Mouse (Mus musculus): ENCODE data around the gene Hacd1.

Hacd1 gene

GRCm38 (mm10) chr2:14005121-14005520 lies 50.8 kb downstream of the Hacd1 start:
- DNase-seq (ENCODE audit: low spot score), result no peak

GRCm38 (mm10) chr2:13960136-13960535 lies 95.8 kb downstream of the Hacd1 start:
- DNase-seq (ENCODE audit: low spot score), result no peak

DNA sequence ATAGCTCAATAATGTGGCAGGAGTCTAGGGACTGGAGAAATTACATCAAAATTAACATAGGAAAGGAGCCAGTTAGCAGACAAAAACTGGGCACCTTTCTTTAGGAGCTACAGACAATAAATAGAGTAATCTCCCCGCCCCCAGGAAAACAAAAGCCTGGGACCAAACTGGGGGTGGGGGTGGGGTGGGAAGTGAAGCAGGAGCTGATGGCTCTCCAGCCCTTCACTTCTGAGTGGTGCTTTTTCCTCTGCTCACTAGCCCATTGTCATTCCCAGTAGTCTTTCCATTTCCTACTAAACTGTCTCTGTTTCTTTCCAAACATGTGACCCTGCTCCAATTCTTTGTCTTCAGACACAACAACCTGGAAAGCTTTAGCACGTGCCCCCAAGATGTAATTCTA lies 99.5 kb downstream of the Hacd1 start:
- no peak for DNase-seq (ENCODE audit: low spot score)

GRCm38 (mm10) chr2:13938118-13938517 lies 117.8 kb downstream of the Hacd1 start:
- no peak for DNase-seq (ENCODE audit: low spot score)

GRCm38 (mm10) chr2:13935343-13935742 lies 120.6 kb downstream of the Hacd1 start:
- no peak for DNase-seq (ENCODE audit: low spot score)

DNA sequence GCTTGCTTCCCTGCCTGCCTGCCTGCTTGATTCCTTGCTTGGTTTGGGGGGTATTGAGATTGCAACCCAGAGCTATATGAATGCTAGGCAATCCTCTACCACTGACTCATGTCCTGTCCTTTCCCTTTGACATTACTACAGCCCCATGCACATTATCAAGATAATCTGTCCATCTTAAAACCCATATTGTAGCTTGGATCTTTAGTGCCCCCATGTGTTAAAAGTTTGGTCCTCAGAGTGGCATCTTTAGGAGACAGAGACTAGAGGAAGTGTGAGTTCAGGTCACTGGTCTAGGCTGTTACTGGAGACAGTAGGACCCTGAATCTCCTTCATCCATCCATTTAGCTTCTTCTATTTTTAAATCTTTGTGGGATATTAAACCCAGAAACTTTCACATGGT lies 123.7 kb downstream of the Hacd1 start:
- DNase-seq (ENCODE audit: low spot score), result no peak

DNA sequence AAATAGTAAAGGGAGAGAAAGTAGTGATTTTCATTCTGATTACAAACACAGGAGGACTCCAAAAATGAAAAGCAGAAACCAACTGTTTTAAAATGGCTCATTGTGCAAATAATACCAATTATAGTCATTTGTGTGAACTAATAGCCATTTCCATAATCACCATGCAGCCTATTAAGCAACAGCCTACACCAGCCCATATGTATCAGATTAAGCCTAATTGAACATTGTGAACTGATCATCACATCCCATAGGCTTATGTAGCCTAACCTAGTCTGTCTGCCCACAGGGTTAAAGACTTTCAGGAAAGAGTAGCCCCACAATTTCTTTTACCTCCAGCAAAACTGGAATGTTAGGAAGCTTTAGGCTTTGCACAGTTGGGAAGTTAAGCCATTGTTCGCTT lies 125.2 kb downstream of the Hacd1 start:
- DNase-seq (ENCODE audit: low spot score), result no peak

DNA sequence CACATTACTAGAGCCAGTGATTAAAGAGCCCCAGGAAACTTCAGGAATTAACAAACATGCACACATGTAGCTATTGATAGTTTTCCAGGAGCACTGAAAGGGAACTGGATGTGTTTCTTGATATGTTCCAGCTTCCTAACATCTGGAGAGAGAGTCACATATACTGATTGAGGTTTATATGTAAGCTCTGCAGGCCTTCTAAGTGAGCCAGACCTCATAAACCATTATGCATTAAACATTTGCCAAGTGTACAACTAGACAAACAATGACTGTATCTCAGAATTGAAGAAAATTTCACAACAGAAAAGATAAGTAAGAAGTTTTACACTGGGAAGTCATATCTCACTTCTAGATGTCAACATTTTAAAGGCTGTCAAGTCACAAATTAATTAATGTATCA lies 167.4 kb downstream of the Hacd1 start:
- no peak for DNase-seq (ENCODE audit: low spot score)

- DNase-seq (ENCODE audit: low spot score), result no peak
Measured at GRCm38 (mm10) chr2:13857461-13857860, 198.5 kb downstream of the Hacd1 start.

DNA sequence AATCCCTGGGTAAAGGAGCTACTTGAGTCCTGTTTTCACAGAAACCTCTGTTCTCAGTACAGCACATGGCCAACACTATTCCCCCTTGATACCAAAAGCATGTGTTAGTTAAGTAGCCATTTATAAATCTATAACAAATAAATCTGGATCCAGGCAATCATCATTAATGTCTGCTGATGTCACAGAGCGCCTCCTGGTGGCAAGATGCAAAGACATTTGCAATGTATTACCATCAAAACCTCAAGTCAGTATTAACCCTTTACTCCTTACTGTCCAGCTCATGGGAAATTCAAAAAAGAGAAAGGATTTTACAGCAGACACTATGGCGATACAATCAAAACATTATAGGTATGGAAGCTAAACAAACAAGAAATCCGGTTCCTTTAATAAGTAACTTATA lies 200.4 kb downstream of the Hacd1 start:
- no peak for DNase-seq (ENCODE audit: low spot score)

- DNase-seq (ENCODE audit: low spot score), result no peak
Measured at GRCm38 (mm10) chr2:13836310-13836709, 219.6 kb downstream of the Hacd1 start.

DNA sequence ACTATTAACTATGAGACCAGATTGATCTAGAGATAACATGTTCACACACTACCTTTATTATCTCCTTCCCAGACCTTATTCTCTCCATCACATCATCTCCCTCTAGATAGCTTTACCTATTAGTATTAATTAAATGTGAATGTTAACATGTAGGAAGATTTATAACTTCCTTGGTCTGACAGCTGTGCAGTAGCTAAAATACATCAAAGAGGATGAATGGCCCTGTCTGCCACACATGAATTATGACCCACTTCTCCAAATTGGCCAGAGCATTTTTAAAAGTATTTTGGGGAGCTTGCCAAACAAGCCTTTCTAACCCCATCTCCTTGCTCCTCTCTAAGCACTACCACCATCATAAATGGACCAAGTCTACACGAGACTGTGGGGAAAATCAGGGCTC lies 220.9 kb downstream of the Hacd1 start:
- DNase-seq (ENCODE audit: low spot score), result no peak

DNA sequence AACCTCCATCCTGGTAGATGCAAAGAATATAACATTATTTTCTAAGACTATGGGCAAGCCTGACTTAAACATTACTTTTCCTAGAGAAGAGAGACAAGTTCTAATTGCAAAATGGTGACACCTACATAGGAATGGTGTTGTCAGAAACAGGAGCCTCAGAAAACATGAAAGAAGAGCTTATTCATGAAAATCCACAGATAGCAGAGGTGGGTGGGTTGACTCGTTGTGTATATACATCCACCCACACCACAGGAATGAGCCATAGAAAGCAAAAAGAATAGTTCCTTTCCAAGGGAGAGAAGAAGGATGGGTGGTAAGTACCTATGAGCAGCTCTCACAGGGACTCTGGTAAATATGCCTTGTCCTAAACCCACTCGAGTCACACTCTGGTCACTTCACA lies 239.3 kb downstream of the Hacd1 start:
- DNase-seq (ENCODE audit: low spot score), result no peak

GRCm38 (mm10) chr2:13808593-13808992 lies 247.3 kb downstream of the Hacd1 start:
- no peak for DNase-seq (ENCODE audit: low spot score)

DNA sequence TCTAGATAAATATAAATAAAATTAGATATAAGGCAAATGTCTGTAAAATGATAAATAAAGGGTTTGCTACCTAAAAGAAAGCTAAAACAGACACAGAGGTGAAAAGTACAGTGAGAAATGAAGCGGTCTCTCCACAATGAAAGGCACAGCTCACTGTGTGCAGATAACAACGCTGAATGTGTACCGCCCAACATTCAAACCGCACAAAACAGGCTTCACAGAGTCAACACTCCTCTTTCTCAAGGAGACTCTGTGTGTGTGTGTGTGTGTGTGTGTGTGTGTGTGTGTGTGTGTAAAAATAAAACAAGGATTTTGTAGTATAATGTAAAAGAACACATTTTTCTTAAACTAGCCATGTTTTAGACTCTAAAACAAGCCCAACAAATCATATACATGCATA lies 247.9 kb downstream of the Hacd1 start:
- no peak for DNase-seq (ENCODE audit: low spot score)

GRCm38 (mm10) chr2:13806120-13806519 lies 249.8 kb downstream of the Hacd1 start:
- DNase-seq (ENCODE audit: low spot score), result no peak

GRCm38 (mm10) chr2:13800639-13801038 lies 255.3 kb downstream of the Hacd1 start:
- DNase-seq (ENCODE audit: low spot score), result no peak
